Mouse (Mus musculus): ENCODE results near the gene Chchd10.
A peak's percentile ranks its signal among the peaks of the same experiment; 100 is the strongest.
"Not testable (repeated sequence)": the region's sequence is repeated elsewhere in the genome, so short reads cannot be mapped to it uniquely, and the experiment has no call there.

The Chchd10 gene

DNA sequence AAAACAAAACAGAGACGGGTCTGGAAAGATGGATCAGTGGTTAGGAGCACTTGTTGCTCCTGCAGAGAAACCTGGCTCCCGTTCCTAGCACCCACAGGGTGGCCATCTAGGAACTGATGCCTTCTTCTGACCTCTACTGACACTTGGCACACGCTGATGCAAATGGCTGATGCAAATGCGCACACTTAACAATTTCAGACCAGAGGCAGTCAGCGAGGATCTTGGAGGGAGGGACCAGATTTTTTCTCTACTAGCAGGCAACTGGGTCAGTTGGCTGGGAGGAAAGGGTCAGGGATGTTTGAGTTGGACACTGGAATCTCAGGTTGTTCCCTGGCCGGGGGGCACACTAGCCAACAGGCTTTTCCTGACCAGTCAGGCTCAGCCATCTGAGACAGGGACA lies at the start of gene Chchd10:
Chchd10 (plus strand) TSS at position 240 of the 400 bp plus-strand sequence.
- DNase-seq = no peak

- DNase-seq = peak; percentile 70
Measured at GRCm38 (mm10) chr10:75883232-75883552, 49.7 kb upstream of the Chchd10 start.

DNA sequence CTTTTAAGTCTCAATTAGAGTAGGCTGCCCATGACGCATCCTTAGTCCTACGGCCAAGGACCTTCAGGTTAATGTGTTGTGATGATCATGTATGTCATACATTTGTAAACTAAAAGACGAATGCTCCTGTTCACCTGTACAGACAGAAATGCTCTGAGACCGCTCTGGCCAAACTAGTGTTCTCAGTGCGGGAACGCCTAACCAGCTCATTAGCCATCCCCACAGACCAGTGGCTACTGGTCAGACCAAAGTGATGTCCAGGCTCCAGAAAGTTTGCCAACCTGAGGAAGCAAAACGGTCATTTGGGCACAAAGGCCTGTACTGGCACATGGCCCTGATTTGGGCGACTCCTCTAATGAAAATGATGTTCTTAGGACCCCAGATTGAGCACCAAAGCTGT lies 48.2 kb upstream of the Chchd10 start:
- DNase-seq = no peak

DNA sequence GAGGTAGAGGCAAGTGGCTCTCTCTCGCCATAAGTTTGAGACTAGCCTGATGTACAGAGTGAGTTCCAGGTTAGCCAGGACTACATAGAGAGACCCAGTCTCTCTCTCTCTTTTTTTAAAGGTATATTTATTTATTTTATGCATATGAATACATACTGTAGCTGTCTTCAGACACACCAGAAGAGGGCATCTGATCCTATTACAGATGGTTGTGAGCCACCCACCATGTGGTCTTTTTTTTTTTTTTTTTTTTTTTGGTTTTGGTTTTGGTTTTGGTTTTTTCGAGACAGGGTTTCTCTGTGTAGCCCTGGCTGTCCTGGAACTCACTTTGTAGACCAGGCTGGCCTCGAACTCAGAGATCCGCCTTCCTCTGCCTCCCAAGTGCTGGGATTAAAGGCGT lies 45.4 kb upstream of the Chchd10 start:
- DNase-seq = not testable (repeated sequence)

DNA sequence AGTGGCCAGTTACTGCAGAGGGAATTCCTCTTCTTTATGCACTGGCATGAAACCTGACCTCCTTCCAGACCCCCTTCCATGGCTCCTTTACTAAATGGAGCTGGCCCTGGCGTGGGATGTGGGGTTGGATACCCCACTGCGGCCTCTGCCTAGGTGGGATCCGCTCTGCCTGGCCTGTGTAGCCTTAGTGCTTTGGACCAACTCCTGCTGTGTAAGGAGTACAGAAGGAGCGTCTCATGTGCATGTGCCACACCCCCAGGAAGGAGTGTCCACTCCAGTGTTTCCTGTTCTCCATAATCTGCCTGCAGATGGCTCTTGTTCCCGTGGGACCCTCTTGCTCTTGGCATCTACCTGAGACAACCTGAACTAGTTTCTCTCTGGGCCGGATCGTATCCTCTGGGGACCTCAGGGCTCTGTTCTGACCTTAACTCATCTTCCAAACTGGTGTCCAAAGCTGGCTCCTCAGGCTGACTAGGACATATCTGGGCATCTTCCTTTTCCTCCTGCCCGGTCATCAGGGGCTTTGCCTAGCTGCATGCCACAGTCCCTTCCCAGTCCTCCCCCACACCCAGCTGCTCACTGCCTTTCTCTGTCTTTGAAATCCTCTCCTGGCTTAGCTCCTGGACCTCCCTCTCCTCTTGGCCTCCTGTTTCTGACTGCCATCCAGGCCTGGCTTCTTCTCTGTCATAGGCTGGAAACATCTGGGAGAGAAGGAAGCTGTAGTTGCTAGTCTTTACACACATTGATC lies 43.4 kb upstream of the Chchd10 start:
- DNase-seq = no peak

DNA sequence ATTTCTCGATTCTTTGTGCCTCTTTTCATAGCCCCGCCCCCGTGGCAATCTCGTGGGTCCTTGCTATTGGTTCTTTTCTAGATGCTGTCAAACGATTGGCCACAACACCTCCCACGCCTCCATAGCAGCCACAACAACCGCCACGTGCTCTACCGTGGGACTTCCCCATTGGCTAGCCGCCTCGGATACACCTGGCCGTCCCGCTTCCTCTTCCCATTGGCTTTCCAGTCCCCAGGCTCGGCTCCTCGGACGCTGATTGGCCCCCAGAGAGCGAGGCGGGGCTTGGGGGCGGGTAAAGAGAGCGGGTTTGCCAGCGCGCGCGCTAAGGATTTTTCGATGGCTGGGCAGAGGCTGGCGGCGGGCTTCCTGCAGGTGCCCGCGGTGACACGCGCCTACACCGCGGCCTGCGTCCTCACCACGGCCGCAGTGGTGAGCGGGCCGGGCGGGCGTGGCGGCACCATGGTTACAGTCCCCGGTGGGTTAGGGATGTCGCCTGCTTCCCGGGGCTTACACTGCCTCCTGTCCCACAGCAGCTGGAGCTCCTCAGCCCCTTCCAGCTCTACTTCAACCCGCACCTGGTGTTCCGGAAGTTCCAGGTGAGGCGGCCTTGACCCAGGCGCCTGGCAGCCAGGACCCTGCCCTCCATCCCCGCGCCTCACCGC lies 39.7 kb upstream of the Chchd10 start, which contains the start of gene Derl3:
Derl3 (plus strand) TSS at position 325 of the 662 bp plus-strand sequence.
- peak; percentile 95 for DNase-seq

GRCm38 (mm10) chr10:75894601-75895000 lies 38.3 kb upstream of the Chchd10 start:
- DNase-seq = no peak

GRCm38 (mm10) chr10:75895730-75896129 lies 37.2 kb upstream of the Chchd10 start:
- DNase-seq = no peak

GRCm38 (mm10) chr10:75896208-75896607 lies 36.7 kb upstream of the Chchd10 start:
- no peak for DNase-seq

GRCm38 (mm10) chr10:75897373-75897772 lies 35.6 kb upstream of the Chchd10 start:
- DNase-seq = peak; percentile 45

GRCm38 (mm10) chr10:75898039-75898564 lies 34.8 kb upstream of the Chchd10 start:
- no peak for DNase-seq

- no peak for DNase-seq
Measured at GRCm38 (mm10) chr10:75898846-75899245, 34.1 kb upstream of the Chchd10 start.

GRCm38 (mm10) chr10:75904391-75904790 lies 28.5 kb upstream of the Chchd10 start:
- no peak for DNase-seq

DNA sequence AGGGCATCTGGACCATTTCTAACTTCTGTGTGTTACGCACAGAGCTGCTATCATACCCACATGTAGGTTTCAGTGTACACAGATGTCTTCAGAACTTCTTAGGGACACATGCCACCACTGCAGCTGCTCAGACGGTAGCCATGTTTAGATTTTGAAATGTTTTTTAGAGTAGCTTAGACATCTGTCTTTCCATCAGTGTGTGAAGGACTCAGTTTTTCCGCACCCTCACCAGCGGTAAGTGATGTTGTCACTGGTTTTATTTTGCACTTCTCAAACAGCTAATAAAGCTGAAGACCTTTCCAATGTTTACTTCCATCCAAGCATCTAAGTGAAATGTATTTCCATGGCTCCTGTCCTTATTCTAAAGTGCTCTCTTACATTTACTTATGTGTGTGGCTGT lies 26.0 kb upstream of the Chchd10 start:
- DNase-seq = no peak

- no peak for DNase-seq
Measured at GRCm38 (mm10) chr10:75910698-75911097, 22.2 kb upstream of the Chchd10 start.

GRCm38 (mm10) chr10:75913013-75913589 lies 19.8 kb upstream of the Chchd10 start:
- no peak for DNase-seq

DNA sequence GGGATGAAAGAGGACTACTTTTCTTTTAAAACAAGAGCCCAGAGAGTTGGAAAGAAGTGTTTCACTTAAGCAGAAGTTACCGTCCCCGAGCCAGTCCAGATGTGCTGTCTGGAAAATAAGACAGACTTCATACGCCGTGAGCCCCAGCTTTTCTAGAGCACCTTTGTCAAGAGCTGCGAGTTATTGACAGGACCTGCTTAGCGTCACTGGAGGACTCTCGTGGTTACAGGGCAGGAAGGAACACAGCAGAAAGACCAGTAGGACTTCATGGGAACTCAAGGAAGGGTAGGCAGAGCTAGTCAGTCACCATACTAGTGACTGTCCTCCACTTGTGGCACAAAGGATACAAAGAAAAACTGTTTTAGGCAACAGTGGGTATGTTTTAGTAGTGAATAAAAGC lies 17.4 kb upstream of the Chchd10 start:
- no peak for DNase-seq

DNA sequence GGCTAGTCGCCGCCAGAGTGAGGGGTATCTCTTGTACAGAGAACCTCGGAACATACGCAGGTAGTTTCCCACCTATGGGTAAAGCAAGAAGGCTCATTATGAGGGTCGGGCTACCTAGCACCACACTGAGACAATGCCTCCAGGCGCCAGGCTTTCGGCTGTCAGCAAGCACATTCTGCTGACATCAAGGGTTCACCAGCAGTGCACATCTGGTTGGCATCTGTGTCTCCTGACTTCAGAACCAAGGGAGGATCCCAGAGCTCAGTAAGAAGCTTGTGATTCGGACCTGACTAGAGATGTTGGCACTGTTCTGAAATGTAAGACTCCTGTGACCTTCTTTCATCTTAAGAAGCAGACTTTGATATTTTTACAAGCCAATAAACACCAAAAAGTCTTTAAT lies 16.1 kb upstream of the Chchd10 start:
- no peak for DNase-seq

DNA sequence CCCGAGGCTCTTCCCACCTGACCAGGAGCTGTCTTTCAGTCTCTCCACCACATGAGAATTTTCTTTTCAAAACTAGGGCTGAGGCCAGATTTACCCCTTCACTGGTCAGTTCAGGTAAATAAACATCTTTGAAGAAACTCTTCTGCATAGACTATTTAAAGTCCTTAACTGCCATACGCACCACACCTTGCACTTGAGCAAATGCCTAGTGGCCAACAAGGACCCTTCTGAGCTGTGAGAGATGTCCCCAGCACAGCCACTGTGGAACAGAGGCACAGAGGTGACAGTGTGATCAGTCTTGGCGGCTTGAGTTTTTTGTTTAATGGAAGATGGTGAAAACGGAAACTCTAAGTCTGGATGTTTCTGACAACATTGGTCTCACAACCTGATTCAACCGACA lies 13.9 kb upstream of the Chchd10 start:
- DNase-seq = no peak

- DNase-seq = peak; percentile 95
Measured at GRCm38 (mm10) chr10:75921026-75921725, 11.8 kb upstream of the Chchd10 start, which contains the start of gene Smarcb1. TSS of gene Smarcb1 (minus strand) at chr10:75921617.

- no peak for DNase-seq
Measured at GRCm38 (mm10) chr10:75921726-75922560, 11.0 kb upstream of the Chchd10 start.

GRCm38 (mm10) chr10:75924324-75924723 lies 8.6 kb upstream of the Chchd10 start:
- DNase-seq = no peak
